Mouse (Mus musculus) cerebellum, adult 2 months (tissue): ENCODE measurements around the gene Creb3l2.

Experiments
- CTCF ChIP-seq: fragments of 200-500 bp; IDR thresholded peaks from 2 replicates; pipeline ENCODE4 v1.5.1; 2011; ENCODE audit warnings: low read depth, mild to moderate bottlenecking, control low read depth, low read length, moderate library complexity, borderline replicate concordance; ENCODE audit not compliant: insufficient read depth
- POLR2A ChIP-seq: fragments of 200-500 bp; IDR thresholded peaks from 2 replicates; pipeline ENCODE4 v1.6.1; 2011; ENCODE audit warnings: low read length, control low read depth, borderline replicate concordance; ENCODE audit not compliant: insufficient read depth

DNA sequence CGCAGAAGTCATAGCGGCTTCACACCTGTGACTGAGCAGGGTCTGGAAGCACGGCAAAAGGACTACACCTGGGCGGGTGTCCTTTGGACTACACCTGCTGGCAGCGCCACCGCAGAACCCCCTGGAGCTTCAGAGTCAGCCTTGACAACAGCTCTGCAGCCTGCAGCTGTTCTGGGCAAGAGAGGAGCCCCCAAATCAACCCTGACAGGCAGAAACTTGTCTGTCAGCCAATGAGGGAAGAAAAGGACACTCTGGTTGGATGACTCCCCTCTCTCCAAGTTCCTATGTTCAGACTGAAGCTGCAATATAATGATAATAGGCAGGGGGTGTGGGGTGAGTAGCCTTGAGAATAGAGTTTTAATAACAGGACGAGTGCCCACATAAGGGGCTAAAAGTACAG is 105.6 kb downstream of the Creb3l2 start:
- no peak for TF ChIP-seq POLR2A
- no peak for TF ChIP-seq CTCF
